Mouse (Mus musculus): ENCODE results near the gene Aplp2.

Gene Aplp2

GRCm38 (mm10) chr9:31211690-31212499 lies at the start of gene Aplp2:
Aplp2 (minus strand) TSS chr9:31211815.
- DNase-seq (ENCODE audit: low read depth, low spot score) = peak; percentile 97

- no peak for DNase-seq (ENCODE audit: low read depth, low spot score)
These were observed 48.6 kb upstream of the Aplp2 start for GRCm38 (mm10) chr9:31260219-31260618.

GRCm38 (mm10) chr9:31258237-31258636 lies 46.6 kb upstream of the Aplp2 start:
- no peak for DNase-seq (ENCODE audit: low read depth, low spot score)

GRCm38 (mm10) chr9:31255953-31256352 lies 44.3 kb upstream of the Aplp2 start:
- DNase-seq (ENCODE audit: low read depth, low spot score) = no peak

GRCm38 (mm10) chr9:31254697-31255004 lies 43.0 kb upstream of the Aplp2 start:
- DNase-seq (ENCODE audit: low read depth, low spot score) = no peak

- DNase-seq (ENCODE audit: low read depth, low spot score) = no peak
These were observed 42.5 kb upstream of the Aplp2 start for GRCm38 (mm10) chr9:31253866-31254696.

GRCm38 (mm10) chr9:31253311-31253734 lies 41.7 kb upstream of the Aplp2 start:
- no peak for DNase-seq (ENCODE audit: low read depth, low spot score)

- no peak for DNase-seq (ENCODE audit: low read depth, low spot score)
These were observed 40.7 kb upstream of the Aplp2 start for GRCm38 (mm10) chr9:31252182-31252799.

GRCm38 (mm10) chr9:31247447-31248220 lies 36.0 kb upstream of the Aplp2 start:
- no peak for DNase-seq (ENCODE audit: low read depth, low spot score)

GRCm38 (mm10) chr9:31246421-31246820 lies 34.8 kb upstream of the Aplp2 start:
- no peak for DNase-seq (ENCODE audit: low read depth, low spot score)

- no peak for DNase-seq (ENCODE audit: low read depth, low spot score)
These were observed 33.4 kb upstream of the Aplp2 start for GRCm38 (mm10) chr9:31245006-31245405.

- no peak for DNase-seq (ENCODE audit: low read depth, low spot score)
These were observed 32.3 kb upstream of the Aplp2 start for GRCm38 (mm10) chr9:31243939-31244333.

GRCm38 (mm10) chr9:31243306-31243938 lies 31.8 kb upstream of the Aplp2 start:
- no peak for DNase-seq (ENCODE audit: low read depth, low spot score)

- no peak for DNase-seq (ENCODE audit: low read depth, low spot score)
These were observed 29.6 kb upstream of the Aplp2 start for GRCm38 (mm10) chr9:31241208-31241699.

- DNase-seq (ENCODE audit: low read depth, low spot score) = no peak
These were observed 29.1 kb upstream of the Aplp2 start for GRCm38 (mm10) chr9:31240522-31241207.

GRCm38 (mm10) chr9:31239551-31239950 lies 27.9 kb upstream of the Aplp2 start:
- DNase-seq (ENCODE audit: low read depth, low spot score) = no peak

GRCm38 (mm10) chr9:31238526-31238925 lies 26.9 kb upstream of the Aplp2 start:
- DNase-seq (ENCODE audit: low read depth, low spot score) = no peak

- no peak for DNase-seq (ENCODE audit: low read depth, low spot score)
These were observed 24.5 kb upstream of the Aplp2 start for GRCm38 (mm10) chr9:31236079-31236478.

GRCm38 (mm10) chr9:31235489-31235888 lies 23.9 kb upstream of the Aplp2 start:
- no peak for DNase-seq (ENCODE audit: low read depth, low spot score)

- DNase-seq (ENCODE audit: low read depth, low spot score) = no peak
These were observed 23.4 kb upstream of the Aplp2 start for GRCm38 (mm10) chr9:31235030-31235429.
